Mouse (Mus musculus) cerebellum, adult 2 months (tissue): Measurements from ENCODE around the gene Tfpt.

Source experiments
- CTCF ChIP-seq: fragments of 200-500 bp; IDR thresholded peaks from 2 replicates; pipeline ENCODE4 v1.5.1; 2011; ENCODE audit warnings: low read depth, mild to moderate bottlenecking, control low read depth, low read length, moderate library complexity, borderline replicate concordance; ENCODE audit not compliant: insufficient read depth
- POLR2A ChIP-seq: fragments of 200-500 bp; IDR thresholded peaks from 2 replicates; pipeline ENCODE4 v1.6.1; 2011; ENCODE audit warnings: low read length, control low read depth, borderline replicate concordance; ENCODE audit not compliant: insufficient read depth

- no peak for TF ChIP-seq CTCF
- TF ChIP-seq POLR2A: no peak
Measured at GRCm38 (mm10) chr7:3609082-3609481, 20.6 kb downstream of the Tfpt start.
